Mouse (Mus musculus) layer of hippocampus, adult 2 months (tissue): ENCODE data around the gene Lmod1. TPM values are rescaled to one million over a fixed set of nuclear protein-coding genes. Genes with fewer than 3 reads are reported as not detected.
A peak's percentile ranks its signal among the peaks of the same experiment; 100 is the strongest.

Source experiments
- DNase-seq, 2 experiments: peaks; one replicate each; pipeline ENCODE4 v3.0.0; 2022; ENCODE audit warnings: low spot score in 2 of 2
- H3K27ac ChIP-seq: fragments of 200-600 bp; 2 replicates; pipeline ENCODE4 v1.8.1; 2022
- H3K4me3 ChIP-seq: fragments of 200-600 bp; 2 replicates; pipeline ENCODE4 v1.8.1; 2022; ENCODE audit warnings: mild to moderate bottlenecking
- CTCF ChIP-seq: fragments of 200-600 bp; conservative IDR thresholded peaks from 2 replicates; pipeline ENCODE4 v1.8.1; 2022; ENCODE audit warnings: antibody characterized with exemption, mild to moderate bottlenecking, moderate library complexity
- total RNA-seq, 2 experiments: library from RNA; stranded (reverse); gene quantifications; 2 replicates each; pipeline ENCODE4 v1.2.3; 2021

The Lmod1 gene
- total RNA-seq, 2 experiments from 2014 or later: 0.39 to 0.61 TPM

- H3K4me3 ChIP-seq: no peak overlapping the region
- no peak for DNase-seq
- H3K27ac ChIP-seq: no peak overlapping the region
- TF ChIP-seq CTCF: no peak
These were observed 1.3 kb downstream of the Lmod1 start for GRCm38 (mm10) chr1:135325934-135326333.

- H3K27ac ChIP-seq: peak overlapping the region; percentile 10; the same call in 1 of the 2 replicates
- peak in 1 of 2 experiments; percentile 30 for DNase-seq
- no peak overlapping the region for H3K4me3 ChIP-seq
- no peak for TF ChIP-seq CTCF
These were observed 3.8 kb downstream of the Lmod1 start for GRCm38 (mm10) chr1:135328368-135328767.

GRCm38 (mm10) chr1:135330578-135330977 lies 6.0 kb downstream of the Lmod1 start:
- no peak for DNase-seq
- Histone ChIP-seq H3K4me3 (no peak overlapping the region), H3K27ac (no peak overlapping the region)
- TF ChIP-seq CTCF: no peak

- no peak for TF ChIP-seq CTCF
- no peak overlapping the region for H3K4me3 ChIP-seq
- DNase-seq: no peak
- no peak overlapping the region for H3K27ac ChIP-seq
These were observed 17.3 kb downstream of the Lmod1 start for GRCm38 (mm10) chr1:135341947-135342346.

- no peak for DNase-seq
- TF ChIP-seq CTCF: no peak
- H3K4me3 ChIP-seq: no peak overlapping the region
- H3K27ac ChIP-seq: no peak overlapping the region
These were observed 19.4 kb downstream of the Lmod1 start for GRCm38 (mm10) chr1:135344026-135344425.

- TF ChIP-seq CTCF: no peak
- DNase-seq: no peak
- Histone ChIP-seq H3K4me3 (no peak overlapping the region), H3K27ac (peak overlapping the region; percentile 77; the same call in 1 of the 2 replicates)
These were observed 22.3 kb downstream of the Lmod1 start for GRCm38 (mm10) chr1:135346891-135347290.

DNA sequence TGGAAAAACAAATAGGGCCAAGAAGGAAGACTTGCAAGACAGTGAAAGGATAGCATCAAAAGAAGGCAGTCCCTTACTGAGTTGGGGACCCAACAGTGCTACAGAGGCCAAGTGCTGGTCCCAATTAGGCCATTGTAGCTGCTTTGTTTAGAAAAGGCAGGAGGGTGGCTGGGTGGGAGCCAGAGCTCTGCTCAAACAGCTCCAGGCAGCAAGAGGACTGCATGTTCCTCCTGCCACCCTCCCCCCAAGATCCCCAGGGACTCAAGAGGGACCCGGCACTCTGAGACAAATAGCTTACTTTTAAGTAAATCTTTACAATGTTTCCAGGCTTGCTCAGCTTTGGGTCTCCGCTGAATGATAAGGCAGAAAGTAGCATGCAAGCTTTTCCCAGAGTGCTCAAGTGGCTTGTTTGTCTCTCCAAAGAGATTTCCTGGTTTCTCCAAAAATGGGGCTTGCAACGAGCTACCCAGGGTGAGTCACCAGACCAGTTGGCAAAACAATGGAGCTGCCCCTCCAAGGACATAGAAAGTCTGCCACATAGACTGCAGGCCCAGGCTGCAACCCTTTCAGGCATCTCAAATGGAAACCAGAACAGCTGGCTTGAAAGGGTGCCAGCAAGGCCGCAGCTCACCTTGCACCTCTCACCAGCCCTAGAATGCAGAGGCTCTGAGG lies 23.0 kb downstream of the Lmod1 start:
- TF ChIP-seq CTCF: no peak
- H3K27ac ChIP-seq: peak overlapping the region; percentile 77
- DNase-seq: peak in 1 of 2 experiments; percentile 33
- no peak overlapping the region for H3K4me3 ChIP-seq

DNA sequence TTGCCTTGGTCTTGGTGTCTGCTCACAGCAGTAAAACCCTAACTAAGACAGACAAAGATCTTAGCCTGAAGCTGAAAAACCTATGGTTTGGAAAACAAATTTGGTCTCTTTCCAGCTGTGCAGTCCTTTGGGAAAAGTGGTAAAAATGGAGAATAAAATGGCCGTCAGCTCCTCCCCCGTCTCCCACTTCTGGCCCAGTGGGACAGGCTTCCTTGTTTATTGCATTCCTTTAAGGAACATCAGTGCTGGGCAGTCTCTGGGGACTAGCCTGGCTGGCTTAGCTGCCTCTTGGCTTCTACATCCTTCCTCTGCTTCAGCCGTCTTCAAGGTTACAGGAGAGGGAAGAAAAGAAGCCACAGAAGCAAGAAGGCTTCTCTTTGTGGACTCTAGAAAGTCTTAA lies 27.3 kb downstream of the Lmod1 start:
- DNase-seq: no peak
- no peak for TF ChIP-seq CTCF
- Histone ChIP-seq H3K4me3 (no peak overlapping the region), H3K27ac (peak overlapping the region; percentile 49; the same call in 1 of the 2 replicates)

- Histone ChIP-seq H3K27ac (no peak overlapping the region), H3K4me3 (no peak overlapping the region)
- no peak for DNase-seq
- TF ChIP-seq CTCF: no peak
These were observed 34.5 kb downstream of the Lmod1 start for GRCm38 (mm10) chr1:135359071-135359470.

- DNase-seq: no peak
- Histone ChIP-seq H3K4me3 (no peak overlapping the region), H3K27ac (no peak overlapping the region)
- TF ChIP-seq CTCF: no peak
These were observed 36.9 kb downstream of the Lmod1 start for GRCm38 (mm10) chr1:135361491-135361890.

DNA sequence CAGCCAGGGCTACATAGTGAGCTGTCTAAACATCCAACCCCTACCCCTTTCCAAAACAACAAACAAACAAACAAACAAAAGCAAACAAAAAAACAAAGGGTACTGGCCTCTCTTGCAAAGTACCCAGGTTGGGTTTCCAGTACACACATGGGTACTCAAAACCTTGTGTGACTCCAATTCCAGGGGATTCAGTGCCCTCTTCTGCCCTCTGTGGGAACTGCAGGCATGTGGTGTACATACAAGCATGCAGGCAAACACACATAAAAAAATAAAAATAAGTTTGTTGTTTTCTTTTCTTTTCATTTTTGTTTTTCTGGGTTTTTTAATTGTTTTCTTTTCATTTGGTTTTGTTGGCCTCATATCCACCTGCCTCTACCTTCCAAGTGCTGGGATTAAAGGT lies 37.5 kb downstream of the Lmod1 start:
- DNase-seq: no peak

DNA sequence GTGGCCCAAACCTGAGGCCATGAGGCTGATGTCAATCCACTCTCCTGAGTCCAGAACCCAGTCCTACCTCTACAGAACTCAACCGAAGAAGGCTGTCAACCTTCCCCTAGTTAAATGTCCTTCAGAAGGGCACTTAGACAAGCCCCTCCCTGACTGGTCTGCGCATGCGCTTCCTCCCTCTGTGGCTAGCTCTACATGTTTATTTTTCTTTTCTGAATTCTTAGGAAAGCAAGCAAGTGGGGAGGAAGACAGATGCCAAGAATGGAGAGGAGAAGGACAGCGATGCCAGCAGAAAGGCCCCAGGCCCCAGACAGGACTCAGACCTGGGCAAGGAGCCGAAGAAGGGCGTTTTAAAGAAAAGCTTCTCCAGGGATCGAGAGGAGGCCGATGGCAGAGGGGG lies 38.8 kb downstream of the Lmod1 start:
- no peak overlapping the region for H3K27ac ChIP-seq
- no peak for TF ChIP-seq CTCF
- no peak overlapping the region for H3K4me3 ChIP-seq
- no peak for DNase-seq

More for the DNA sequence above, 37.5 kb downstream of the Lmod1 start:
- no peak overlapping the region for H3K27ac ChIP-seq
- H3K4me3 ChIP-seq: no peak overlapping the region
- TF ChIP-seq CTCF: peak; percentile 47; the same call in 1 of the 2 replicates

GRCm38 (mm10) chr1:135366380-135366779 lies 41.8 kb downstream of the Lmod1 start:
- H3K27ac ChIP-seq: no peak overlapping the region
- no peak for TF ChIP-seq CTCF
- no peak overlapping the region for H3K4me3 ChIP-seq
- no peak for DNase-seq

DNA sequence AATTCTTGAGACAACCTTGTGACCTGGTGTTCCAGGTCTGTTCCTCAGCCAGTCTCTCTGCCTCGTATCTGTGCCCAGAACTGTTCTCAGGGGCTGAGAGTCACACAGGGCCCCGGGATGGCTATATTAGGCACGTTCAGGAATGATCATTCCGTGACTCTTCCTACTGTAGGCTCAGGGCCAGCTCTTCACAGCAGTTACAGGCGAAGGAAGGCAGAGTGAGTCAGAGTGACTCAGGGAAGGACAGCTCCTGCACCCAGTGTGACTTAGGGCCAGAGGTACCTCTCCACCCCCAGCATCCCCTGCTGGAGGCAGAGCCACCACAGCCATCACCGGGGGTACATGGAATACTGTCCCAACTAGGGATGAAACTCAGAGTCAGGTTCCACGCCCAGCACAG lies 42.4 kb downstream of the Lmod1 start:
- no peak for DNase-seq
- Histone ChIP-seq H3K27ac (no peak overlapping the region), H3K4me3 (no peak overlapping the region)
- TF ChIP-seq CTCF: no peak

- no peak for TF ChIP-seq CTCF
- Histone ChIP-seq H3K27ac (peak overlapping the region; percentile 97; the same call in 1 of the 2 replicates), H3K4me3 (no peak overlapping the region)
- DNase-seq: no peak
These were observed 43.0 kb downstream of the Lmod1 start for GRCm38 (mm10) chr1:135367595-135367994.
